Mouse (Mus musculus) heart, postnatal 0 days (tissue): ENCODE measurements around the gene Tent5c. TPM values are rescaled to one million over a fixed set of nuclear protein-coding genes. Genes with fewer than 3 reads are reported as not detected.

Experiments used
- ATAC-seq: fragments of 200-750 bp; cut with Nextera tagmentation; 2 replicates; pipeline ENCODE4 v1.8.0; 2017; ENCODE audit warnings: low read depth, moderate number of reproducible peaks, moderate library complexity; ENCODE audit not compliant: insufficient read depth
- DNase-seq: peaks from one replicate; pipeline ENCODE4 v3.0.0-alpha.2; 2016; ENCODE audit warnings: low spot score
- H3K27ac ChIP-seq: fragments of 300-500 bp; sonication (generic); 2 replicates; pipeline ENCODE4 v1.5.1; 2014; ENCODE audit warnings: low read depth, mild to moderate bottlenecking
- H3K27me3 ChIP-seq: fragments of 300-500 bp; sonication (generic); 2 replicates; pipeline ENCODE4 v1.6.1; 2014; ENCODE audit warnings: low read length, mixed read lengths; ENCODE audit not compliant: control insufficient read depth, insufficient read depth
- H3K36me3 ChIP-seq: fragments of 300-500 bp; sonication (generic); replicated peaks from 2 replicates; pipeline ENCODE4 v1.6.1; 2014; ENCODE audit warnings: low read length, mixed read lengths; ENCODE audit not compliant: control insufficient read depth, insufficient read depth
- H3K4me1 ChIP-seq: fragments of 300-500 bp; sonication (generic); 2 replicates; pipeline ENCODE4 v1.6.1; 2014; ENCODE audit warnings: antibody characterized with exemption; ENCODE audit not compliant: control insufficient read depth, insufficient read depth
- H3K4me2 ChIP-seq: fragments of 300-500 bp; sonication (generic); 2 replicates; pipeline ENCODE4 v1.6.1; 2014; ENCODE audit warnings: low read depth, mild to moderate bottlenecking, low read length, moderate library complexity
- H3K4me3 ChIP-seq: fragments of 300-500 bp; sonication (generic); 2 replicates; pipeline ENCODE4 v1.5.1; 2014; ENCODE audit warnings: low read depth, low read length
- H3K9ac ChIP-seq: fragments of 300-500 bp; sonication (generic); replicated peaks from 2 replicates; pipeline ENCODE4 v1.6.1; 2014; ENCODE audit warnings: low read depth, low read length, mixed read lengths
- H3K9me3 ChIP-seq: fragments of 300-500 bp; sonication (generic); replicated peaks from 2 replicates; pipeline ENCODE4 v1.6.1; 2016; ENCODE audit warnings: low read length; ENCODE audit not compliant: control insufficient read depth
- CTCF ChIP-seq: IDR thresholded peaks from 2 replicates; pipeline ENCODE4 v1.5.1; 2016; ENCODE audit warnings: antibody characterized with exemption, control low read depth, low read depth
- EP300 ChIP-seq: IDR thresholded peaks from 2 replicates; pipeline ENCODE4 v1.6.1; 2016; ENCODE audit warnings: antibody characterized with exemption, low read depth
- WGBS: fragments of 180-500 bp; shearing (Covaris S2); extraction: QIAGEN DNeasy Blood & Tissue Kit; methylation state at CpG from one replicate; pipeline ENCODE4 v1.1.7; 2014; 5-methylcytosine and 5-hydroxymethylcytosine counted together
- polyA plus RNA-seq: library from polyadenylated mRNA; unstranded; fragments of >200 nt; fragmentation: Nextera tagmentation; extraction: Ambion mirVana; gene quantifications from 2 replicates; pipeline ENCODE4 v1.2.1, GENCODE M21; 2015
- total RNA-seq: library from RNA; depleted of rRNA; stranded (reverse); fragments of >200 nt; gene quantifications from 2 replicates; pipeline ENCODE4 v1.2.3, GENCODE M21; 2014; ENCODE audit warnings: low replicate concordance

The Tent5c gene
- total and polyA plus RNA-seq, 2 experiments from 2014 or later: 4.2 to 8.9 TPM

GRCm38 (mm10) chr3:100474536-100474935, 14.6 kb downstream of the Tent5c start:
- ATAC-seq: no peak
- H3K27ac ChIP-seq: no peak overlapping the region
- 84% methylated on average over 7 of the region's 7 CpGs for WGBS

GRCm38 (mm10) chr3:100473146-100473545, 16.0 kb downstream of the Tent5c start:
- 0 out of 2 replicates have a peak, but pooled peaks cover 3% of the 10 kb centered on the region for H3K27me3 ChIP-seq
- no peaks in the 10 kb centered on the region for H3K9me3 ChIP-seq
- H3K4me1 ChIP-seq: no peaks in the 10 kb centered on the region
- H3K36me3 ChIP-seq: no peaks in the 10 kb centered on the region
- DNase-seq: no peak
- no peak for ATAC-seq
- H3K9ac ChIP-seq: no peak overlapping the region
- H3K4me3 ChIP-seq: no peak overlapping the region
- H3K4me2 ChIP-seq: no peak overlapping the region
- H3K27ac ChIP-seq: no peak overlapping the region
- TF ChIP-seq CTCF: no peak
- WGBS: 57% methylated on average over 21 of the region's 21 CpGs

More at GRCm38 (mm10) chr3:100474536-100474935, 14.6 kb downstream of the Tent5c start:
- Histone ChIP-seq H3K27me3 (0 out of 2 replicates have a peak, but pooled peaks cover 3% of the 10 kb centered on the region), H3K9ac (no peak overlapping the region), H3K4me1 (no peaks in the 10 kb centered on the region), H3K4me2 (no peak overlapping the region), H3K36me3 (no peaks in the 10 kb centered on the region), H3K9me3 (no peaks in the 10 kb centered on the region), H3K4me3 (no peak overlapping the region)
- DNase-seq: no peak
- TF ChIP-seq EP300: no peak
- TF ChIP-seq CTCF: no peak

GRCm38 (mm10) chr3:100470902-100471301, 18.2 kb downstream of the Tent5c start:
- no peak overlapping the region for H3K4me2 ChIP-seq
- DNase-seq: no peak
- no peak for TF ChIP-seq CTCF
- no peak for TF ChIP-seq EP300
- H3K4me1 ChIP-seq: no peaks in the 10 kb centered on the region
- ATAC-seq: no peak
- H3K4me3 ChIP-seq: no peak overlapping the region
- H3K9me3 ChIP-seq: no peaks in the 10 kb centered on the region
- no peak overlapping the region for H3K27ac ChIP-seq
- 51% methylated on average over 3 of the region's 3 CpGs for WGBS
- no peak overlapping the region for H3K9ac ChIP-seq
- no peaks in the 10 kb centered on the region for H3K36me3 ChIP-seq
- no peaks in the 10 kb centered on the region for H3K27me3 ChIP-seq

- 80% methylated on average over 3 of the region's 3 CpGs for WGBS
- no peak overlapping the region for H3K4me2 ChIP-seq
- DNase-seq (no peak), ATAC-seq (no peak)
- H3K27ac ChIP-seq: no peak overlapping the region
- no peak overlapping the region for H3K9ac ChIP-seq
- H3K9me3 ChIP-seq: no peaks in the 10 kb centered on the region
- no peaks in the 10 kb centered on the region for H3K4me1 ChIP-seq
- no peak for TF ChIP-seq CTCF
- TF ChIP-seq EP300: no peak
- H3K36me3 ChIP-seq: no peaks in the 10 kb centered on the region
- H3K4me3 ChIP-seq: no peak overlapping the region
- no peaks in the 10 kb centered on the region for H3K27me3 ChIP-seq
Observed at GRCm38 (mm10) chr3:100470101-100470500, 19.0 kb downstream of the Tent5c start.

- Histone ChIP-seq H3K27me3 (no peaks in the 10 kb centered on the region), H3K36me3 (no peaks in the 10 kb centered on the region), H3K4me2 (no peak overlapping the region), H3K9me3 (no peaks in the 10 kb centered on the region), H3K27ac (no peak overlapping the region), H3K4me3 (no peak overlapping the region), H3K4me1 (0 out of 2 replicates have a peak, but pooled peaks cover 5% of the 10 kb centered on the region), H3K9ac (no peak overlapping the region)
- DNase-seq: no peak
- TF ChIP-seq CTCF (no peak), EP300 (no peak)
- WGBS: 80% methylated on average over 4 of the region's 4 CpGs
- no peak for ATAC-seq
Observed at GRCm38 (mm10) chr3:100466551-100466950, 22.6 kb downstream of the Tent5c start.

- H3K27ac ChIP-seq: no peak overlapping the region
- H3K27me3 ChIP-seq: no peaks in the 10 kb centered on the region
- DNase-seq (no peak), ATAC-seq (no peak)
- H3K9me3 ChIP-seq: no peaks in the 10 kb centered on the region
- no peaks in the 10 kb centered on the region for H3K36me3 ChIP-seq
- 85% methylated on average over 5 of the region's 5 CpGs for WGBS
- H3K4me3 ChIP-seq: no peak overlapping the region
- H3K9ac ChIP-seq: no peak overlapping the region
- TF ChIP-seq EP300 (no peak), CTCF (no peak)
- H3K4me1 ChIP-seq: 0 out of 2 replicates have a peak, but pooled peaks cover 5% of the 10 kb centered on the region
- no peak overlapping the region for H3K4me2 ChIP-seq
Observed at GRCm38 (mm10) chr3:100464596-100464995, 24.5 kb downstream of the Tent5c start.
